8 mouse cellular contexts compared by ENCODE assay signal in genomic region chr7:19443344-19443743, GRCm38 (mm10). TPM values are rescaled to one million over a fixed set of nuclear protein-coding genes. Genes with fewer than 3 reads are reported as not detected.
A peak's percentile ranks its signal among the peaks of the same experiment; 100 is the strongest.
DNase-seq lines count a peak whose midpoint lies in the region; ATAC-seq and TF ChIP-seq lines count a peak whose summit lies in the region.

No protein-coding gene starts in this region.

- no peaks in the 10 kb centered on the region for H3K9me3 ChIP-seq in heart, embryonic 12.5 days (replicated peaks)
- H3K9me3 ChIP-seq in limb, embryonic 11.5 days (ENCODE audit: control insufficient read depth, low read length): no peaks in the 10 kb centered on the region
- no peaks in the 10 kb centered on the region for H3K9me3 ChIP-seq in midbrain, embryonic 16.5 days (replicated peaks; ENCODE audit: control insufficient read depth, low read length, poor library complexity, severe bottlenecking)

- H3K27me3 ChIP-seq in heart, embryonic 12.5 days (replicated peaks): no peaks in the 10 kb centered on the region
- H3K27me3 ChIP-seq in kidney, adult 2 months (replicated peaks; ENCODE audit: control insufficient read depth, insufficient read depth, low read length): no peaks in the 10 kb centered on the region
- no peaks in the 10 kb centered on the region for H3K27me3 ChIP-seq in limb, embryonic 11.5 days (ENCODE audit: control insufficient read depth, insufficient read depth, low read length)
- H3K27me3 ChIP-seq in midbrain, embryonic 16.5 days (ENCODE audit: control insufficient read depth, insufficient read depth, low read depth, low read length): no peaks in the 10 kb centered on the region

- no peak for TF ChIP-seq POLR2A in cortical plate, adult 2 months (IDR thresholded peaks at IDR 0.05; ENCODE audit: extremely low read depth, insufficient read depth, low read length)
- no peak for TF ChIP-seq POLR2A in kidney, adult 2 months (IDR thresholded peaks at IDR 0.05; ENCODE audit: low read depth, low read length)

- peak; percentile 85 for TF ChIP-seq CTCF in cortical plate, adult 2 months (IDR thresholded peaks at IDR 0.05; ENCODE audit: extremely low read depth, insufficient read depth, low read length)
- TF ChIP-seq CTCF in kidney, adult 2 months (conservative IDR thresholded peaks at IDR 0.05; ENCODE audit: insufficient read depth, insufficient read length, low read depth, low read length): peak; percentile 85

- peak; percentile 96 for DNase-seq in heart, adult 11 months
- DNase-seq in gastrocnemius, postnatal 25 days: peak; percentile 38
- DNase-seq in kidney, adult 2 months: peak; percentile 85
- peak; percentile 92 for DNase-seq in limb, embryonic 11.5 days (ENCODE audit: low spot score)
- DNase-seq in spleen, adult 18-20 months: peak; percentile 37 to 79

- peaks cover 91% of the 10 kb centered on the region for H3K36me3 ChIP-seq in heart, embryonic 12.5 days
- H3K36me3 ChIP-seq in kidney, adult 2 months (ENCODE audit: control insufficient read depth, insufficient read depth, low read length): no peaks in the 10 kb centered on the region; the same call in 1 of the 2 replicates
- H3K36me3 ChIP-seq in limb, embryonic 11.5 days (ENCODE audit: control insufficient read depth, insufficient read depth, low read length): peaks cover 32% of the 10 kb centered on the region
- H3K36me3 ChIP-seq in midbrain, embryonic 16.5 days (ENCODE audit: control insufficient read depth, insufficient read depth, low read length): peaks cover 16% of the 10 kb centered on the region

- no peak overlapping the region for H3K27ac ChIP-seq in heart, embryonic 12.5 days (ENCODE audit: poor library complexity, severe bottlenecking)
- H3K27ac ChIP-seq in cortical plate, adult 2 months (ENCODE audit: insufficient read depth, low read length): no peak overlapping the region
- H3K27ac ChIP-seq in kidney, adult 2 months (ENCODE audit: insufficient read depth, low read depth, low read length): no peak overlapping the region
- no peak overlapping the region for H3K27ac ChIP-seq in limb, embryonic 11.5 days (replicated peaks; ENCODE audit: low read depth, low read length)
- H3K27ac ChIP-seq in midbrain, embryonic 16.5 days (ENCODE audit: low read length): no peak overlapping the region

- no peak overlapping the region for H3K4me3 ChIP-seq in heart, embryonic 12.5 days
- no peak overlapping the region for H3K4me3 ChIP-seq in cortical plate, adult 2 months (ENCODE audit: insufficient read depth, low read length)
- H3K4me3 ChIP-seq in kidney, adult 2 months (ENCODE audit: insufficient read depth, low read depth, low read length): no peak overlapping the region
- no peak overlapping the region for H3K4me3 ChIP-seq in limb, embryonic 11.5 days (ENCODE audit: low read depth, low read length)
- H3K4me3 ChIP-seq in midbrain, embryonic 16.5 days (ENCODE audit: low read depth, low read length): no peak overlapping the region

- WGBS in heart, embryonic 12.5 days: 36% methylated on average over 3 of the region's 3 CpGs
- 29% methylated on average over 3 of the region's 3 CpGs for WGBS in kidney, adult 2 months
- 49% methylated on average over 3 of the region's 3 CpGs for WGBS in limb, embryonic 11.5 days
- WGBS in midbrain, embryonic 16.5 days: 38% methylated on average over 3 of the region's 3 CpGs

- no peak for ATAC-seq in heart, embryonic 12.5 days (ENCODE audit: insufficient number of reproducible peaks, low FRiP score)
- no peak for ATAC-seq in limb, embryonic 11.5 days (ENCODE audit: insufficient number of reproducible peaks, low FRiP score, low TSS enrichment, low read depth)
- ATAC-seq in midbrain, embryonic 16.5 days: peak; percentile 44; the same call in 1 of the 2 replicates

- 0 out of 2 replicates have a peak, but pooled peaks cover 9% of the 10 kb centered on the region for H3K4me1 ChIP-seq in heart, embryonic 12.5 days (replicated peaks)
- H3K4me1 ChIP-seq in cortical plate, adult 2 months (ENCODE audit: control insufficient read depth, insufficient read depth, low read length): peaks cover 2% of the 10 kb centered on the region
- peaks cover 7% of the 10 kb centered on the region for H3K4me1 ChIP-seq in kidney, adult 2 months (ENCODE audit: control insufficient read depth, insufficient read depth, low read length)
- no peaks in the 10 kb centered on the region for H3K4me1 ChIP-seq in limb, embryonic 11.5 days (ENCODE audit: control insufficient read depth, insufficient read depth, low read length)
- no peaks in the 10 kb centered on the region for H3K4me1 ChIP-seq in midbrain, embryonic 16.5 days (ENCODE audit: control insufficient read depth, insufficient read depth, low read length)

- no peak overlapping the region for H3K4me2 ChIP-seq in heart, embryonic 12.5 days
- no peak overlapping the region for H3K4me2 ChIP-seq in limb, embryonic 11.5 days (ENCODE audit: low read depth, severe bottlenecking)
- H3K4me2 ChIP-seq in midbrain, embryonic 16.5 days (ENCODE audit: low read length): no peak overlapping the region

- H3K9ac ChIP-seq in heart, embryonic 12.5 days: no peak overlapping the region
- H3K9ac ChIP-seq in limb, embryonic 11.5 days (ENCODE audit: low read length): no peak overlapping the region
- no peak overlapping the region for H3K9ac ChIP-seq in midbrain, embryonic 16.5 days (ENCODE audit: low read depth, low read length)

RNA-seq across cellular contexts. Expression of gene Mark4, which starts 15.3 kb away (rescaled TPM):
- 11.4 and 11.7 TPM in 2 replicates for polyA plus RNA-seq in heart, embryonic 12.5 days (2016; fragmentation: Nextera tagmentation; extraction: Ambion mirVana)
- 52.0 and 55.4 TPM in 2 replicates for polyA plus RNA-seq in cortical plate, adult 2 months (2012; rRNA removed)
- total RNA-seq in gastrocnemius, postnatal 25 days (2021): 10 to 100 TPM; 13.2 to 13.8 TPM
- 16.1 and 18.2 TPM in 2 replicates for polyA plus RNA-seq in kidney, adult 2 months (2012; rRNA removed)
- 10.0 and 10.8 TPM in 2 replicates for polyA plus RNA-seq in limb, embryonic 11.5 days (2014; fragmentation: Nextera tagmentation; extraction: Ambion mirVana)
- 14.8 and 16.2 TPM in 2 replicates for polyA plus RNA-seq in midbrain, embryonic 16.5 days (2015; fragmentation: Nextera tagmentation; extraction: Ambion mirVana)

RNA-seq across cellular contexts. Expression of gene Exoc3l2, which starts 19.8 kb away (rescaled TPM):
- 2.9 and 3.1 TPM in 2 replicates for polyA plus RNA-seq in heart, embryonic 12.5 days (2016; fragmentation: Nextera tagmentation; extraction: Ambion mirVana)
- polyA plus RNA-seq in cortical plate, adult 2 months (2012; rRNA removed): 0.06 and 0.23 TPM in 2 replicates
- total RNA-seq in gastrocnemius, postnatal 25 days (2021): under 1 TPM; 0.56 to 0.67 TPM
- 41.6 and 46.6 TPM in 2 replicates for polyA plus RNA-seq in kidney, adult 2 months (2012; rRNA removed)
- polyA plus RNA-seq in limb, embryonic 11.5 days (2014; fragmentation: Nextera tagmentation; extraction: Ambion mirVana): 1.8 and 2.2 TPM in 2 replicates
- 0.12 and 0.45 TPM in 2 replicates for polyA plus RNA-seq in midbrain, embryonic 16.5 days (2015; fragmentation: Nextera tagmentation; extraction: Ambion mirVana)

RNA-seq across cellular contexts. Expression of gene Ckm, which starts 38.8 kb away (rescaled TPM):
- 60.6 and 62.3 TPM in 2 replicates for polyA plus RNA-seq in heart, embryonic 12.5 days (2016; fragmentation: Nextera tagmentation; extraction: Ambion mirVana)
- polyA plus RNA-seq in cortical plate, adult 2 months (2012; rRNA removed): 0.66 TPM in 1 of 2 replicates, not detected in the other
- total RNA-seq in gastrocnemius, postnatal 25 days (2021): over 10,000 TPM; 37,777 to 44,473 TPM
- 2.0 and 420 TPM in 2 replicates for polyA plus RNA-seq in kidney, adult 2 months (2012; rRNA removed)
- 3.8 and 5.2 TPM in 2 replicates for polyA plus RNA-seq in limb, embryonic 11.5 days (2014; fragmentation: Nextera tagmentation; extraction: Ambion mirVana)
- 0.25 and 0.35 TPM in 2 replicates for polyA plus RNA-seq in midbrain, embryonic 16.5 days (2015; fragmentation: Nextera tagmentation; extraction: Ambion mirVana)

RNA-seq across cellular contexts. Expression of gene Klc3, which starts 39.4 kb away (rescaled TPM):
- 4.2 and 4.6 TPM in 2 replicates for polyA plus RNA-seq in heart, embryonic 12.5 days (2016; fragmentation: Nextera tagmentation; extraction: Ambion mirVana)
- polyA plus RNA-seq in cortical plate, adult 2 months (2012; rRNA removed): 2.9 and 3.0 TPM in 2 replicates
- under 1 TPM in 1 of 2 experiments, not detected in 1; 0.43 TPM for total RNA-seq in gastrocnemius, postnatal 25 days (2021)
- 3.7 and 5.0 TPM in 2 replicates for polyA plus RNA-seq in kidney, adult 2 months (2012; rRNA removed)
- 2.7 and 3.5 TPM in 2 replicates for polyA plus RNA-seq in limb, embryonic 11.5 days (2014; fragmentation: Nextera tagmentation; extraction: Ambion mirVana)
- 1.4 and 1.7 TPM in 2 replicates for polyA plus RNA-seq in midbrain, embryonic 16.5 days (2015; fragmentation: Nextera tagmentation; extraction: Ambion mirVana)

Comparison
In these comparisons a context has a peak if more than half of its experiments do, and no peak if none do; other contexts are left out.
1. DNase-seq: peak in every context shown above with its lines; median percentile 96 in heart, adult 11 months; 92 in limb, embryonic 11.5 days; 85 in kidney, adult 2 months; 58 in spleen, adult 18-20 months; 38 in gastrocnemius, postnatal 25 days.
2. RNA of gene Exoc3l2, which starts 19.8 kb away (polyA plus RNA-seq): 41.6 to 46.6 TPM in kidney, adult 2 months; 2.9 to 3.1 TPM in heart, embryonic 12.5 days, 1.8 to 2.2 TPM in limb, embryonic 11.5 days, 0.12 to 0.45 TPM in midbrain, embryonic 16.5 days and 0.06 to 0.23 TPM in cortical plate, adult 2 months; every median in the first group is over 10 times any median in the second.